Mouse (Mus musculus) heart, postnatal 0 days (tissue): ENCODE measurements around the gene Hoxa11.

Experiments
- CTCF ChIP-seq: IDR thresholded peaks from 2 replicates; pipeline ENCODE4 v1.5.1; 2016; ENCODE audit warnings: antibody characterized with exemption, control low read depth, low read depth
- EP300 ChIP-seq: IDR thresholded peaks from 2 replicates; pipeline ENCODE4 v1.6.1; 2016; ENCODE audit warnings: antibody characterized with exemption, low read depth

DNA sequence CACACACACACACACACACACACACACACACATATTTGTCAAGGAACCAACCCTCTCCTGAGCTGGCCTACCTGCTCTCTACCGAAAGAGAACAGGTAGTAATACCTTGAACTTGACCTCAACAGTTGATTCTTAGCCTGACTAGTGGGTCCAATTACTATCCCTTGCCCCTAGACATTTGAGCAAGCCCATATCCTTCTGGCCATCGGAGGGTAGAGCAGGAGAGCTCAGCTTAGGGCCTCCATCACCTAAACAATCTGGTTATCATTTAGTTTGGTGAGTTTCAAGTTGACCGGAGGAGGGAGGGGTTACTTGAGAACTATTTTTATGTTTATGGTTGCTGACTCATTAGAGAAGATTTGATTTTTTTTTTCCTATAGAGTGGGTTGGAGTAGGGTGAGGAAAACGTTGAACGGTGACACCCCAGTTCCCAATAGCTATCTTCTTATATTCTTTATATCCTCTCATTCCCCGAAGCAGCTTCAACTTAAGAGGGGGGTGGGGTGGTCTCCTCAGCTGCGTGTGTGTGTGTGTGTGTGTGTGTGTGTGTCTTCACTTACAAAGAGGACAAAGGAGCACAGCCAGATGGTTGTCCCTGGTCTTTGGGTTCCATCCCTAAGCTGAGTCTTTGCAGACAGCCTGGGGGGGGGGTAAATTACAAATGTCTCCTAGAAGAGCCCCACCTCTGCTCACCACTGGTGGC, 5.7 kb upstream of the Hoxa11 start:
- TF ChIP-seq CTCF (no peak), EP300 (no peak)
